Mouse (Mus musculus) heart, embryonic 14.5 days (tissue): ENCODE data around the gene Cntn4. TPM values are rescaled to one million over a fixed set of nuclear protein-coding genes. Genes with fewer than 3 reads are reported as not detected.

Experiments used
- ATAC-seq: fragments of 200-750 bp; cut with Nextera tagmentation; 2 replicates; pipeline ENCODE4 v1.8.0; 2017; ENCODE audit warnings: low read depth, moderate TSS enrichment; ENCODE audit not compliant: insufficient number of reproducible peaks, insufficient read depth, low FRiP score
- H3K27ac ChIP-seq, 2 experiments: fragments of 200-500 bp in 1 of 2; fragments of 300-500 bp in 1 of 2; sonication (generic) in 1 of 2; replicated peaks in 1 of 2; 2 replicates each; pipeline ENCODE4 v1.5.1; 2012 to 2014; ENCODE audit warnings: low read depth in 2 of 2, low read length in 2 of 2, control low read depth in 1 of 2, mild to moderate bottlenecking in 1 of 2, mixed read lengths in 1 of 2; ENCODE audit not compliant: control insufficient read depth in 1 of 2, insufficient read depth in 1 of 2
- H3K27me3 ChIP-seq: fragments of 300-500 bp; sonication (generic); 2 replicates; pipeline ENCODE4 v1.6.1; 2014; ENCODE audit warnings: mild to moderate bottlenecking, low read length, control low read depth; ENCODE audit not compliant: control insufficient read depth, insufficient read depth
- H3K36me3 ChIP-seq: fragments of 300-500 bp; sonication (generic); 2 replicates; pipeline ENCODE4 v1.6.1; 2014; ENCODE audit warnings: mild to moderate bottlenecking, control low read depth, low read length, mixed read lengths; ENCODE audit not compliant: control insufficient read depth, insufficient read depth
- H3K4me1 ChIP-seq, 2 experiments: fragments of 200-500 bp in 1 of 2; fragments of 300-500 bp in 1 of 2; sonication (generic) in 1 of 2; 2 replicates each; pipeline ENCODE4 v1.6.1; 2012 to 2014; ENCODE audit warnings: low read length in 2 of 2, control low read depth in 1 of 2, mixed read lengths in 1 of 2; ENCODE audit not compliant: control insufficient read depth in 2 of 2, insufficient read depth in 2 of 2
- H3K4me2 ChIP-seq: fragments of 300-500 bp; sonication (generic); 2 replicates; pipeline ENCODE4 v1.6.1; 2014; ENCODE audit warnings: mild to moderate bottlenecking, low read length
- H3K4me3 ChIP-seq, 2 experiments: fragments of 200-500 bp in 1 of 2; fragments of 300-500 bp in 1 of 2; sonication (generic) in 1 of 2; 2 replicates each; pipeline ENCODE4 v1.5.1; 2012 to 2014; ENCODE audit warnings: low read length in 2 of 2, mild to moderate bottlenecking in 2 of 2, control low read depth in 1 of 2, low read depth in 1 of 2, moderate library complexity in 1 of 2; ENCODE audit not compliant: control insufficient read depth in 1 of 2, insufficient read depth in 1 of 2
- H3K9ac ChIP-seq: fragments of 300-500 bp; sonication (generic); 2 replicates; pipeline ENCODE4 v1.6.1; 2014; ENCODE audit warnings: mild to moderate bottlenecking, low read length
- H3K9me3 ChIP-seq: fragments of 300-500 bp; sonication (generic); 2 replicates; pipeline ENCODE4 v1.6.1; 2016; ENCODE audit warnings: low read length, control low read depth; ENCODE audit not compliant: control insufficient read depth
- WGBS: fragments of 180-500 bp; shearing (Covaris S2); extraction: QIAGEN DNeasy Blood & Tissue Kit; methylation state at CpG from one replicate; pipeline ENCODE4 v1.1.7; 2014; 5-methylcytosine and 5-hydroxymethylcytosine counted together
- polyA plus RNA-seq: library from polyadenylated mRNA; unstranded; fragments of >200 nt; fragmentation: Nextera tagmentation; extraction: Ambion mirVana; gene quantifications from 2 replicates; pipeline ENCODE4 v1.2.1, GENCODE M21; 2014

Cntn4 gene
- polyA plus RNA-seq, 1 experiment from 2014 or later = 1.5 TPM

DNA sequence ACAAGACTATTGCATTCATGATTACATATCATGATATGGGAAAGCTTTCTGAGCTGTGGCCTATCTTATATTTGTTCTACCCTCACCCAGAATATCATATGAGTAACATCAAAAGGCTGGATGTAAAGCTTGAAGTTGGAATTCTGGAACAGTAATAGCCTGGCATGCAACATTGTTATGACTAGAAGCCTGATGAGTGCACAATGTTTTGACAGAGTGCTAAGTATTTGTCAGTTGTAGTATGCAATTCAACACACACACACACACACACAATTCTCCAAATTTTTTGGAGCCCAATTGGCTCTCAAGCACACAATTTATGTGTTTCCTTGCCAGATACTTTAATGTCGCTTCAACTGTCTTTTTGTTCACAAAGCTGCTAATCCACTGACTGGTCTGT, 523.5 kb downstream of the Cntn4 start:
- Histone ChIP-seq H3K9me3 (no peaks in the 10 kb centered on the region), H3K4me1 (no peaks in the 10 kb centered on the region), H3K27me3 (no peaks in the 10 kb centered on the region), H3K4me2 (no peak overlapping the region), H3K27ac (no peak overlapping the region), H3K9ac (no peak overlapping the region), H3K4me3 (no peak overlapping the region), H3K36me3 (no peaks in the 10 kb centered on the region)
- no peak for ATAC-seq
- 64% methylated on average over 1 of the region's 1 CpGs for WGBS

- no peaks in the 10 kb centered on the region for H3K36me3 ChIP-seq
- H3K4me3 ChIP-seq = no peak overlapping the region
- H3K27ac ChIP-seq = no peak overlapping the region
- no peak overlapping the region for H3K4me2 ChIP-seq
- H3K9ac ChIP-seq = no peak overlapping the region
- no peaks in the 10 kb centered on the region for H3K9me3 ChIP-seq
- ATAC-seq = no peak
- no peaks in the 10 kb centered on the region for H3K4me1 ChIP-seq
- no peaks in the 10 kb centered on the region for H3K27me3 ChIP-seq
Observed at GRCm38 (mm10) chr6:106207401-106207800, 529.9 kb downstream of the Cntn4 start.

DNA sequence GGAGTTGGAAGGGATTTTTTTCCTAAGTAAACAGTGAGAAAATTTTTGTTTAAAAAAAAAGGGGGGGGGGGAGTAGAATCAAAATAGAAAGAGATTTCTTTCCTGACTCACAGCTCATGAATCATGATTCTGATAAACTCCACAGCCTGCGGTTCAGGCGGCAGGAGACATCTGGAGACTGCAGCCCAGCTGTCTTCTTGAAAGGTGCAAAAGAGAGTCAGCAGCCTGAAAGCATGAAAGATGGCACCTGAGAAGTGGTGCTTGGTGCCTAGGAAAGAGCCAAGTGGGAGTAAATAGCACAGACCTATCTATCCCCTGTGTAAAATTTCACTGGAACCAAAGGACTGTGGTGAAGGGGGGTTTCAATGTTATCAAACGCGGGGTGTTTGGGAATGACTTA, 535.6 kb downstream of the Cntn4 start:
- H3K4me3 ChIP-seq = no peak overlapping the region
- WGBS = 61% methylated on average over 4 of the region's 4 CpGs
- ATAC-seq = no peak
- H3K9me3 ChIP-seq = no peaks in the 10 kb centered on the region
- H3K4me2 ChIP-seq = no peak overlapping the region
- H3K27ac ChIP-seq = no peak overlapping the region
- H3K27me3 ChIP-seq = no peaks in the 10 kb centered on the region
- H3K36me3 ChIP-seq = no peaks in the 10 kb centered on the region
- no peak overlapping the region for H3K9ac ChIP-seq
- H3K4me1 ChIP-seq = no peaks in the 10 kb centered on the region

GRCm38 (mm10) chr6:106237046-106237948, 559.8 kb downstream of the Cntn4 start:
- Histone ChIP-seq H3K4me1 (no peaks in the 10 kb centered on the region), H3K4me2 (no peak overlapping the region), H3K9ac (no peak overlapping the region), H3K36me3 (no peaks in the 10 kb centered on the region), H3K9me3 (no peaks in the 10 kb centered on the region), H3K27ac (no peak overlapping the region), H3K27me3 (no peaks in the 10 kb centered on the region), H3K4me3 (no peak overlapping the region)
- WGBS = 75% methylated on average over 12 of the region's 12 CpGs
- ATAC-seq = no peak

GRCm38 (mm10) chr6:106241553-106241952, 564.1 kb downstream of the Cntn4 start:
- Histone ChIP-seq H3K27me3 (no peaks in the 10 kb centered on the region), H3K9ac (no peak overlapping the region), H3K4me2 (no peak overlapping the region), H3K4me3 (no peak overlapping the region), H3K9me3 (no peaks in the 10 kb centered on the region), H3K36me3 (no peaks in the 10 kb centered on the region), H3K27ac (no peak overlapping the region), H3K4me1 (no peaks in the 10 kb centered on the region)
- ATAC-seq = no peak
- WGBS = 50% methylated on average over 1 of the region's 1 CpGs

- H3K36me3 ChIP-seq = no peaks in the 10 kb centered on the region
- no peak overlapping the region for H3K9ac ChIP-seq
- H3K4me2 ChIP-seq = no peak overlapping the region
- H3K4me3 ChIP-seq = no peak overlapping the region
- no peaks in the 10 kb centered on the region for H3K27me3 ChIP-seq
- ATAC-seq = no peak
- H3K4me1 ChIP-seq = no peaks in the 10 kb centered on the region
- 88% methylated on average over 3 of the region's 3 CpGs for WGBS
- no peaks in the 10 kb centered on the region for H3K9me3 ChIP-seq
- no peak overlapping the region for H3K27ac ChIP-seq
Observed at GRCm38 (mm10) chr6:106263396-106263795, 585.9 kb downstream of the Cntn4 start.

GRCm38 (mm10) chr6:106265487-106265886, 588.0 kb downstream of the Cntn4 start:
- Histone ChIP-seq H3K4me2 (no peak overlapping the region), H3K4me1 (no peaks in the 10 kb centered on the region), H3K4me3 (no peak overlapping the region), H3K27ac (no peak overlapping the region), H3K9me3 (no peaks in the 10 kb centered on the region), H3K9ac (no peak overlapping the region), H3K27me3 (no peaks in the 10 kb centered on the region), H3K36me3 (no peaks in the 10 kb centered on the region)
- no peak for ATAC-seq
- 71% methylated on average over 3 of the region's 3 CpGs for WGBS

- no peak overlapping the region for H3K27ac ChIP-seq
- ATAC-seq = no peak
- H3K9me3 ChIP-seq = no peaks in the 10 kb centered on the region
- WGBS = 76% methylated on average over 2 of the region's 2 CpGs
- H3K4me2 ChIP-seq = no peak overlapping the region
- no peak overlapping the region for H3K4me3 ChIP-seq
- no peaks in the 10 kb centered on the region for H3K36me3 ChIP-seq
- H3K9ac ChIP-seq = no peak overlapping the region
- H3K27me3 ChIP-seq = no peaks in the 10 kb centered on the region
- H3K4me1 ChIP-seq = no peaks in the 10 kb centered on the region
Observed at GRCm38 (mm10) chr6:106266304-106266703, 588.8 kb downstream of the Cntn4 start.
